Mouse (Mus musculus): ENCODE measurements around the gene Tpsg1. TPM values are rescaled to one million over a fixed set of nuclear protein-coding genes. Genes with fewer than 3 reads are reported as not detected.

Gene Tpsg1
- polyA plus RNA-seq, 1 experiment = not detected

DNA sequence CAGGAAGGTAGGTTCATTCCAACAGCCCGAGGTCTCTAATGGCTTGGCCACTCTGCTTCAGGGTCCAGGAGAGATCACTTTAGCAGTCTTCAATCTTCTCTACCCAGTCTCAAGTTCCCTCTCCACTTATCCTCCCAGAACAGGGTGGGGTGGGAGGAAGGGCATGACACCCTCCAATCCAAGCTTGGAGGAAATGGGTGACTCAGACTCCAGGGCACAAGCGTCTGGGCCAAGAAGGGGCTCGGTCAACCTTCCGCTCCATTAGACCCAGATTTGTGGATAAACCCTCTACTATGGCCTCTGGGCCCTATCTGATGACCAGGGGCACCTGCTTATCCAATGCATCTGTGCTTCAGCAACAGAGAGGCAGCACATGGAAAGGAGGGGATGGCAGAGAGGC lies 23.6 kb upstream of the Tpsg1 start, which contains the start of gene Tpsab1:
Gene Tpsab1 (minus strand): TSS at position 101 of the 400 bp plus-strand sequence.
- no peaks in the 10 kb centered on the region for H3K4me1 ChIP-seq (ENCODE audit: control insufficient read depth, insufficient read depth, low read length)
- TF ChIP-seq POLR2A (IDR thresholded peaks at IDR 0.05; ENCODE audit: control insufficient read depth, low read depth, low read length) (no peak), CTCF (IDR thresholded peaks at IDR 0.05; ENCODE audit: control insufficient read depth, insufficient read depth, insufficient replicate concordance, low read depth, low read length) (no peak)
- no peak within 1 kb of the TSS for H3K27ac ChIP-seq (ENCODE audit: control insufficient read depth, insufficient read depth, low read depth, low read length)
- no peaks in the 10 kb centered on the region for H3K27me3 ChIP-seq (ENCODE audit: control insufficient read depth, insufficient read depth, low read length)
- H3K36me3 ChIP-seq (ENCODE audit: control insufficient read depth, insufficient read depth, low read length) = no peaks in the 10 kb centered on the region
- H3K4me3 ChIP-seq (ENCODE audit: control insufficient read depth, low read depth, low read length) = no peak within 1 kb of the TSS

DNA sequence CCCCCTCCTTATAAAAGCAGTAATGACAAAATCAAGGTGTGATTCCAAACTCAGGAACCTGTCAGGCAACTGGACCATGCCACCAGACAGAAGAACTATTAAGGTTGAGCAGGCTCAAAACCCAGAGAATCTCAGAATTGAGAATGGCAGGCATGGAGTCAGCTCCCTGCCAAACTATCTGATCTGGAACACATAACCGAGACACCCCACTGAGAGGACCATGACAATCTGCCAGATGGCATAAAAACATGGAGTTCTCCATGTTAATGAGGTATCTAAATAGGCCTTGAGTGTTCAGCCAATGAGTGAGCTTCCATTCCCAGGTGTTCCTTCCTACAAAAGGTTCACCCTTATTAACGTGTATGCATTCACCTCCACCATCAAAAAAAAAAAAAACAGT lies 7.8 kb upstream of the Tpsg1 start:
- no peak for TF ChIP-seq POLR2A (IDR thresholded peaks at IDR 0.05; ENCODE audit: control insufficient read depth, low read depth, low read length)
- TF ChIP-seq CTCF (IDR thresholded peaks at IDR 0.05; ENCODE audit: control insufficient read depth, insufficient read depth, insufficient replicate concordance, low read depth, low read length) = no peak
- no peak overlapping the region for H3K27ac ChIP-seq (ENCODE audit: control insufficient read depth, insufficient read depth, low read depth, low read length)
- H3K4me1 ChIP-seq (ENCODE audit: control insufficient read depth, insufficient read depth, low read length) = no peaks in the 10 kb centered on the region
- no peaks in the 10 kb centered on the region for H3K27me3 ChIP-seq (ENCODE audit: control insufficient read depth, insufficient read depth, low read length)
- H3K36me3 ChIP-seq (ENCODE audit: control insufficient read depth, insufficient read depth, low read length) = no peaks in the 10 kb centered on the region
- no peak overlapping the region for H3K4me3 ChIP-seq (ENCODE audit: control insufficient read depth, low read depth, low read length)

DNA sequence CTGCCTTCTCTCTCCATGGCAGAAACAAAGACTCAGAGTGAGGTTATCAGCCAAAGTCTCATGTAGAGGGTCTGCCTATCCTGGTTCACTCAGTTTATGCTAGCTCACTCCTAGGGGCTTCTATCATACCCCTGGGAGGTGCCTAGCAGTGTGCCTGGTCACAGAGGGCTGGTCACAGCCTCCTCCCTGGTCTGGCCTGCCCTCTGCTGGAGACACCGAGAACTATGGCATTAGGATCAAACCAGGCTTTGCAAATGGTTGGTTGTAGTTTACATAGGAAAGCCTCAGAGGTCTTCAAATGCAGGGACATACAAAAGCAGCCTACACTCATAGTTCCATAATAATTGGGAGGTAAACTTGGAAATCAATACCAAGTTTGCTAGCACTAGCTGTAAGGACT lies 5.3 kb upstream of the Tpsg1 start:
- Histone ChIP-seq H3K27me3 (ENCODE audit: control insufficient read depth, insufficient read depth, low read length) (no peaks in the 10 kb centered on the region), H3K36me3 (ENCODE audit: control insufficient read depth, insufficient read depth, low read length) (no peaks in the 10 kb centered on the region), H3K4me1 (ENCODE audit: control insufficient read depth, insufficient read depth, low read length) (no peaks in the 10 kb centered on the region), H3K4me3 (ENCODE audit: control insufficient read depth, low read depth, low read length) (no peak overlapping the region), H3K27ac (ENCODE audit: control insufficient read depth, insufficient read depth, low read depth, low read length) (no peak overlapping the region)
- peak; percentile 72; the same call in 1 of the 2 replicates for TF ChIP-seq CTCF (IDR thresholded peaks at IDR 0.05; ENCODE audit: control insufficient read depth, insufficient read depth, insufficient replicate concordance, low read depth, low read length)
- TF ChIP-seq POLR2A (IDR thresholded peaks at IDR 0.05; ENCODE audit: control insufficient read depth, low read depth, low read length) = no peak

DNA sequence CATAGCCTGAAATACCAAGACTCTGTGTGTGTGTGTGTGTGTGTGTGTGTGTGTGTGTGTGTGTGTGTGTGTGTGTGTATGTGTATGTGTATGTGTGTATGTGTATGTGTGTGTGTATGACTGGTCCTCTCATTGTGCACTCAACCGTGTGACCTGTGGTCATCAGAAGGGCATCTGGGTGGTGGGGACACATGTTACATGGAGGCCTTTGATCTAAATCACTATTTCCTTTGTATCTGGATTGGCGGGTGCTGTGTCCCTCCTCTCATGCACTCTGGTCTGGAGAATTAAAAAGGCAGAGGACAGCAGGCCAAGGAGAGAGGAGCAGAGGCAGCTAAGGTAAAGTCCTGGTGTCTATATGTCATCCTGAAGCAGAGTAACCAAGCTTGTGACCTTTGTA lies 3.1 kb upstream of the Tpsg1 start, which contains the start of gene Tpsb2:
Gene Tpsb2 (plus strand): TSS at position 301 of the 400 bp plus-strand sequence.
- H3K27ac ChIP-seq (ENCODE audit: control insufficient read depth, insufficient read depth, low read depth, low read length) = no peak within 1 kb of the TSS
- no peak for TF ChIP-seq CTCF (IDR thresholded peaks at IDR 0.05; ENCODE audit: control insufficient read depth, insufficient read depth, insufficient replicate concordance, low read depth, low read length)
- TF ChIP-seq POLR2A (IDR thresholded peaks at IDR 0.05; ENCODE audit: control insufficient read depth, low read depth, low read length) = no peak
- no peak within 1 kb of the TSS for H3K4me3 ChIP-seq (ENCODE audit: control insufficient read depth, low read depth, low read length)
- no peaks in the 10 kb centered on the region for H3K4me1 ChIP-seq (ENCODE audit: control insufficient read depth, insufficient read depth, low read length)
- no peaks in the 10 kb centered on the region for H3K36me3 ChIP-seq (ENCODE audit: control insufficient read depth, insufficient read depth, low read length)
- H3K27me3 ChIP-seq (ENCODE audit: control insufficient read depth, insufficient read depth, low read length) = no peaks in the 10 kb centered on the region

DNA sequence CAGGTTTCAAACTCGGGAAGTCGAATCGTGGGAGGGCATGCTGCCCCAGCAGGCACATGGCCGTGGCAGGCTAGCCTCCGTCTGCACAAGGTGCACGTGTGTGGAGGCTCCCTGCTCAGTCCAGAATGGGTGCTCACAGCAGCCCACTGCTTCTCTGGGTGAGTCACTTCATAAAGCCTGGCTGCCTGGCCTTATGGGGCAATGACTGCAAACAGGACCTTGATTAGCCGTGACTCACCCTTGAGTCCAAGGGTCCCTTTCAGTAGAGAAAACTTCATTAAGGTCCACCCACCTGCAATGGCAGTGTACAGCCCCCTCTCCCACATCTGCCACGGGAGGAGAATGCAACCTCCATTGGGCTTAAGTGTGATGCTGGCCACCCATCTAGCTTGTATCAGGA lies 3.4 kb downstream of the Tpsg1 start:
- no peaks in the 10 kb centered on the region for H3K36me3 ChIP-seq (ENCODE audit: control insufficient read depth, insufficient read depth, low read length)
- H3K4me1 ChIP-seq (ENCODE audit: control insufficient read depth, insufficient read depth, low read length) = no peaks in the 10 kb centered on the region
- no peak overlapping the region for H3K4me3 ChIP-seq (ENCODE audit: control insufficient read depth, low read depth, low read length)
- H3K27ac ChIP-seq (ENCODE audit: control insufficient read depth, insufficient read depth, low read depth, low read length) = no peak overlapping the region
- H3K27me3 ChIP-seq (ENCODE audit: control insufficient read depth, insufficient read depth, low read length) = no peaks in the 10 kb centered on the region
- no peak for TF ChIP-seq CTCF (IDR thresholded peaks at IDR 0.05; ENCODE audit: control insufficient read depth, insufficient read depth, insufficient replicate concordance, low read depth, low read length)
- TF ChIP-seq POLR2A (IDR thresholded peaks at IDR 0.05; ENCODE audit: control insufficient read depth, low read depth, low read length) = no peak

DNA sequence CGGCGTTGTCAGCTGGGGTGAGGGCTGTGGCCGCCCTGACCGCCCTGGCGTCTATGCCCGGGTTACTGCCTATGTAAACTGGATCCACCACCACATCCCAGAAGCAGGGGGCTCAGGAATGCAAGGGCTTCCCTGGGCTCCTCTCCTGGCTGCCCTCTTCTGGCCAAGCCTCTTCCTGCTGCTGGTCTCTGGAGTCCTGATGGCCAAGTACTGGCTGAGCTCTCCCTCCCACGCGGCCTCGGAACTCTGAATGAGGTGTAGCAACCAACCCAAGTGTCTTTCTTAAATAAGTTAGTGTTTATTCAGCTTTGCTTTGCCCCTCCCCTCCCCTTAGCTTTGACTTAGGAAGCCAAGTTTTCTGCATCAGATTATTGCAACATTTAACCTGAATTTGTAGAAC lies 4.9 kb downstream of the Tpsg1 start:
- TF ChIP-seq CTCF (IDR thresholded peaks at IDR 0.05; ENCODE audit: control insufficient read depth, insufficient read depth, insufficient replicate concordance, low read depth, low read length) (peak; percentile 16; the same call in 1 of the 2 replicates), POLR2A (IDR thresholded peaks at IDR 0.05; ENCODE audit: control insufficient read depth, low read depth, low read length) (no peak)
- Histone ChIP-seq H3K27me3 (ENCODE audit: control insufficient read depth, insufficient read depth, low read length) (no peaks in the 10 kb centered on the region), H3K4me3 (ENCODE audit: control insufficient read depth, low read depth, low read length) (no peak overlapping the region)

DNA sequence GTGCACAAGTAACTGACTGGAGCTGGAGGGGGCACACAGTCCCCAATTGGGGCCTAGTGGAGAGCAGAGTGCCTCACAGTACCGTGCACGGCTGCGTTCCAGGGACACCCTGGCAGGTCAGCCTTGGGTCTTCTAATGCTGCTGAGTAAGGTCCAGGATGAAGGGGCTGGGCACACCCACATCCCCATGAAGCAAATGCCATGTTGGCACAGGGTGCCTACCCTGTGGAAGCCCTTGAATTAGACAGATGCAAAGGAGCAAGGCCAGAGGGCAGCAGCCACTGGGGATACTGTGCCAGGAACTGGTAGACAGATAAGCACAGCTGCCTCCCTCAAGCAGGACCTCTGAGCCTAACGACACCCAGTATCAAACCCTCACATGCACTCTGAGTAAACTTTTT lies 25.5 kb downstream of the Tpsg1 start:
- no peak overlapping the region for H3K27ac ChIP-seq (ENCODE audit: control insufficient read depth, insufficient read depth, low read depth, low read length)
- H3K4me1 ChIP-seq (ENCODE audit: control insufficient read depth, insufficient read depth, low read length) = no peaks in the 10 kb centered on the region
- H3K36me3 ChIP-seq (ENCODE audit: control insufficient read depth, insufficient read depth, low read length) = no peaks in the 10 kb centered on the region
- H3K27me3 ChIP-seq (ENCODE audit: control insufficient read depth, insufficient read depth, low read length) = no peaks in the 10 kb centered on the region
- H3K4me3 ChIP-seq (ENCODE audit: control insufficient read depth, low read depth, low read length) = no peak overlapping the region
- no peak for TF ChIP-seq POLR2A (IDR thresholded peaks at IDR 0.05; ENCODE audit: control insufficient read depth, low read depth, low read length)
- TF ChIP-seq CTCF (IDR thresholded peaks at IDR 0.05; ENCODE audit: control insufficient read depth, insufficient read depth, insufficient replicate concordance, low read depth, low read length) = 0 out of 2 replicates have a peak, but pooled peaks have one; percentile 5

More for the DNA sequence above, 4.9 kb downstream of the Tpsg1 start:
- no peaks in the 10 kb centered on the region; the same call in 1 of the 2 replicates for H3K36me3 ChIP-seq (ENCODE audit: control insufficient read depth, insufficient read depth, low read length)
- no peak overlapping the region for H3K27ac ChIP-seq (ENCODE audit: control insufficient read depth, insufficient read depth, low read depth, low read length)
- no peaks in the 10 kb centered on the region for H3K4me1 ChIP-seq (ENCODE audit: control insufficient read depth, insufficient read depth, low read length)
